Mouse (Mus musculus) kidney, postnatal 36 days (tissue): ENCODE results near the gene Pcca.
A peak's percentile ranks its signal among the peaks of the same experiment; 100 is the strongest.

Experiments
- DNase-seq, 2 experiments: peaks; one replicate each; pipeline ENCODE4 v3.0.0; 2021 to 2022; ENCODE audit warnings: mixed read lengths in 2 of 2

Pcca gene

DNA sequence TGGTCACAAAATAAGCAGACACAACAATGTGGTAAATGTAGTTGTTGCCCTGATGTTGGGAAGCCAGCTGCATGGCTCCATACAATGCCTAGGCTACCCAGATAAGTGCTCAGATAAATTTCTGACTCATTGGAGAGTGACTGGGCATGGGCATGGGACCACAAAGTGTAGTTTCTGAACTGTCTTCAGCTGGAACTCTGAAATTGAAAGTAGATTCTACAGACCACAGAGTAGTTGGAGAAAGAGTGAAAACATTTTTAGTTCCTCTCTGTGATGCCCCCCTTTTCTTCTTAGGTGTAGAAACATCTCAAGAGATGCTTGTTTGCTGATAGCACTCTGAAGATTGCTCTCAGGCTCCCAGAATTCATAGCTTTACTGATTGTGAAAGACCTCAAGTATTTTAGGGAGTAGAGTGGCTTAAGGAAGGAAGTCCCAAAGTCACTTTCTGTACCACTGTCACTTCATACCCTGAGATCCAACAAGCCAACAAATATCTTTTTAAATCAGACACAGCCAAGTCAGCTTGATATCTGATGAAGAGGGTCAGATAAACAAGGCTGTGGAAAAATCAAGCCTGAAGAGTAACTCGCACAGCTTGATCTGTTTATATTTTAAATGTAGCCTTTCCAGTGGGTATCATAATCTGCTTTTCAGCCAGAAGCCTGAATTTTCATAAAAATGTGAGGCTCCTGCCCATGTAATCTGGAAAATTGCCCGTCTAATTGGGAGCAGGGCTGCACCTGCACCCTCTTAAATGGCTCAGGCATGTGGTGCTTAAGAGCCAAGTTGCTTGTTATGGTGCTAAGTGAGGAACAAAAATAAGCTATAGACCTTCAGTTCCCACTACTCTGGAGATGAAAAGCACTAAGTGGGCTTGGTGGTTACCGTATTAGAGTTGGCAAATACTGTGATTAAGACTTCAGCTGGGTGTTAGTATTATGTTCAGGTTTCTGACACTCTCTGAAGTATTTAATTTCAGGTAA, 214.0 kb downstream of the Pcca start:
- DNase-seq = no peak

DNA sequence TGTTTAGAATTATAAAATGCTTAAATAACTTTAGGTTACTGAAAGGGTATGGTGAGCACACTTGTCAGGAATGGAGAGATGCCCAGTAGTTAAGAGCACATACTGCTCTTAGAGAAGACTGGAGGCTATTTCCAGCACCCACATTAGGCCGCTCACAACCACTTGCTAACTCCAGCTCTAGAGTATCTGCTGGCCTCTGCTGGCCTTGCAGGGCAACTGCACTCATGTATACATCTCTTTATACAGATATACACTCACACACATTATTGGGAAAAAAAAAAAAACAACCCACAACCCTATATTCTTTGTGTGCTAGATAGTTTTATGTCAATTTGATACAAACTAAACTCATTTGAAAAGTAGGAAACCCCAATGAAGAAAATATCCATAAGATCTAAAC, 217.4 kb downstream of the Pcca start:
- DNase-seq = no peak

DNA sequence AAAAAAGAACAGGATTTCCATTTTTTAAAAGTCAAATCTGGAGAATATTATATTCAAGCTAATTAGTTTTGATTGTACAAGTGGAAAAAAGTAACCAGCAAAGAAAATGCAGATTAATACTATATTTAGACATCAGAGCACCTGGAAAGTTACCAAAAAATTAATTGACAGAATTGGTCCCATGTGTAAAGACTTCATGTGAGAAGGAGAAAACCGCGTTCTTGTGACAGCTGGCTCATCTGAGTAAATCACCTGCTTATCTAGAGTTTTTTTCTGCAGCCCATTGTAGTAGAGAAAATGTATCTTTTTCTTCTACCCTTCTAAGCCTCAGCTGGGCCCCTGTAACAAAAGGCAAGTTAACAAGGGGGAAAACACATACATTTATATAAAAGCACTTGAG, 219.2 kb downstream of the Pcca start:
- no peak for DNase-seq

DNA sequence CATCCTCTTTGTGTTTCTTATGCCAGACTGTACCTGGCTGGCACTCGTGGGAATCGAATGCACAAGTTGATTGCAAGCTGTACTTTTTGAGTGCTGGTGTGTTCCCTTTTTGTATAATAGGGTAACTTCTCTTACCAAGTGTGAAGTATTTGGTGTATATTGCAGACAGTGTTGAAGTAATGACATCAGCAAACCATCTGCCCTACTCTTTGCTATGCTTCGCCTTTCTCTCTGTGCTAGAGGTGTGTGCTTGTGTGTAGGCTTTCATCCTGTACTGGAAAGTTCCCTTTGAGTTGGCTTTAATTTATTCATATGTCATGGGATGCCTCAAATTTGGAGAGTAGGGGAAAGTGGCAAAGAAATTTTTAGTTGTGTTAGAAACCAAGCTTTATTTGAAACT, 220.2 kb downstream of the Pcca start:
- no peak for DNase-seq

DNA sequence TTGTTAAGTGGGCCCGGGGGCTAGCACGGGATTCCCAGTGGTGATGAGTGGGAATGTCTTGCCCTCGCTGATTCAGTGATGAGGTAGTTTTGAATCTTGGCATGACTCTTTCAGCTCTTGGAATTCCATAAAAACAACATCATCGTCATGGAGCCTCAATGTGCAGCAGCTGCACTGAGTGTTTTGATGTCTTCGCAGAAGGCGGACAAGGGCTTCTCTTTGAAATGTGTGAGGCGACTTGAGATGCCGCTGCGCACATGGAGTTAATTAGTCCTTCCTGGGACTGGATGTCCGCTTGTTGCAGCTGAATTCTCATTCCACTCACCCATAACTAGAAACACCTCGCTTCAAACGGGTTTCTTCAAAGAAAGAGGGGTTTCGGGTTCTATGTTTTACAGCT, 221.4 kb downstream of the Pcca start:
- no peak for DNase-seq

DNA sequence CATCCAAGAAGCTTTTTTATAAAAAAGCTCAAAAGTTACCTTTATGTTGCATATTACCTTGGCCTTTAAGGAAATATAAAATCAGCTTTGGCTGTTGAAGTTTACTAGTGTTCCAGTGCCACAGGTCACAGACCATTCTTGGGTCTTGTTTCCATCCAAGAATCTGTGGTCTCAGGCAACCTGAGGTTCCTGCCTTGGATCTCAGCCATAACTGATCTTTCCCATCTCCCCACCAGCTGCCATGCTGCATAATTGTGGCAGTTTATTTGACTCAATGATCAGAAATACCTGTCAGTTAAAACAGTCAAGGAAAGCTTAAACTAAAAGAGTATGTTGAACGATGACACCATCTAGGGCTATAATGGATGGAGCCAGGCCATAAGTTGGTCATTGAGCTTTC, 222.5 kb downstream of the Pcca start:
- no peak for DNase-seq

DNA sequence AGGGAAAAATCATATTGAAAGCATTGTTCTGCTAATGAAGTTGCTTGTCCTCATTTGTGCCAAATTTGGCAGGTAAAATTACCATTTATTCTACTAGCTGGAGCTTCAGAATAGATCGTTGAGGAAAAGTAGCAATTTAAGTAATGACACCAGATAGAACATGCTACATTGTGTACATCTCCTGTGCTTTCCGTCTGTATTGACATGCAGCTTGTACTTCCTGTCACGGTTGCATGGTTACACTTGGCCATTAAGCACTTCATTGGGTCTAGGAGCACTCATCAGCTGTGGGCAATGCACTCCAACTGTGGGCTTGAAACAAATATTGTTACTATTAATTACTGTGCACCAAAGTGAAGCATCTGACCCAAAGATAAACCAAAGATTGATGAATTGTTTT, 225.8 kb downstream of the Pcca start:
- DNase-seq = no peak

DNA sequence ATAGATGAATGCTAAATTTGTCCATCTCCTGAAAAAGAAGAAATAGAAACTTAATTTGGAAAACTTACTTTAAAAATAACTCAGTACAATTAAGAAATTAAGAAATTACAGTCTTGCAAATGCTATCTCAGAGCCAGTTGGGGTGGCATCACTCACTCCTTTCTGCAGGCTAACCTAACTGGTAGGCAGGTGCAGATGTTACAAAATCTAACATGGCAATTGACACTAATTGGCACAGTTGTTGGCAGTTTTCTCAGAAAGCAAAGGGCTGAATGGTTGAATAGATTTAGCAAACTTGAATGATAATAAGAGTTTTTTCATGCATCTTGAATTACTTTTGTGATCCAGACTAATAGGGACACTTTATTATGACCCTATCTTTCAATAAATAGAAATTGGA, 226.7 kb downstream of the Pcca start:
- DNase-seq = no peak

DNA sequence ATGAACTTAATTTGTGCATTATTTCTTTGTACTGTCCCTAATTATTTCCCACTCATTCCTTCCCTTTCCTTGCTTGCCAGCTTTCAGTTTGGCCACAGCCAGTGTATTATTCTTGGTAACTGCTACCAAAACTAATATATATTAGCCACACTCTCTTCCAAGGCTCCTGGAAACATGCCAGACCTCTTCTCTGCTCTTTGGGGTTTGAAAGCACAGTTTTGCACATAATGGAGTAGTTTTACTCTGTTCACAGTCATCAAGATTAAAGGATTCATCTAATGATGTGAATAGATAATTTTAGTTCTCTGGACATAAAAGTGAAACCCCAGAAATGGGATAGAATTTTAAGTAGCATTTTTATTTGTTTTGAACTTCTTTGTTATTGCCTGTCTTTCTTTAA, 228.5 kb downstream of the Pcca start:
- no peak for DNase-seq

DNA sequence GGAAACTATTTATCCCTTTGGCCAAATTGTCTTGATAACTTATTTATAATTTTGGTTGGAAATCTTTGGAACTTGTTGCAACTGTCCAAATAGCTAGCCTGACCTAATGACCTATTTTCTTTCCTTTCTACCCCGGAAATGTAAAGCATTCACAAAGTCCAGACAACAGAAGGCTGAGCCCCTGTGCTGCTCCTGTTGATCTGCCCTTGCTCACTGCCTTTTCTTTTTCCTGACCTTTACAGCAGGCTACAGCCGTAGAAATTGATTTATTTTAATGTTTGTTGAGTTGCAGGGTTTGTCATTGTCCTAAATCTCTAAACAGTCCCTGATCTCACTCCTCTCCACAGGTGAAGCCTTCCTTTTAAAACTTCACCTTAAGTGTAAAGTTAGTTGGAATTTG, 231.8 kb downstream of the Pcca start:
- DNase-seq = no peak

DNA sequence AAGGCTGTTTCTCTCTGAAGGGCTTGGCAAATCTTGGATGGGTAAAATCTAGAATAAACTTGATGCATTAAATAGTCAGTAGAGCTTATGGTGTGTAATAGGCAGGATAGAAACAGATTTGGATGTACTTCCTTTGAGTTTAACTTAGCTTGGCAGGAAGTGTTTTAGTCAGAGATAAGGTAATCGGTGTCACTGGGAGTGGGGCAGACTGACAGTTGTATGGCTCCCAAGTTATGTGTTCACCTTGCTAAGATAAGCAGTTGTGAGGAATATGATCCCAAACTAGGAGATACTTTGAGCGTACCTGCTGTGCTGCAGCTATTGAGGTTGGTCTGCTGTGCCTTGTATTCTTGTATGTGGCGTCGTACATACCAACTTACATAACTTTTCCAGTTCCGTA, 232.3 kb downstream of the Pcca start:
- DNase-seq = no peak

DNA sequence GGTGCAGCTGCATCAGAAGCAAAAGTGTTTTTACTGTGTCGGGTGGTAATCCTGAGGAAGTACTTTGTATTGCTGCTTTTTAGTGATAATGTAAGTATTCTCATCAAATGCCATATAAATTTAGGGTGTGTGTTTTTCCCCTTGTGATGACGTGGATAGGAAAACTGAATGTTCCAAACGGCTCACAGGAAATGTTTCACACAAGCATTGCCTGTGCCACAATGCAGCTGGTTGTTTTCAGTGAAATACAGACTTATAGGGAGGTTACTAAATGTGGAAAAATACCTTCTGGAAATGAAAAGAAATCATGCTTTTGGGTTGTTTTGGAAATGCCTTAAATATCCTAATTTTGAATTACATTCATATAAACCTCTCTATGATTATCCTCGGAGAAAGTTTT, 250.6 kb downstream of the Pcca start:
- no peak for DNase-seq

DNA sequence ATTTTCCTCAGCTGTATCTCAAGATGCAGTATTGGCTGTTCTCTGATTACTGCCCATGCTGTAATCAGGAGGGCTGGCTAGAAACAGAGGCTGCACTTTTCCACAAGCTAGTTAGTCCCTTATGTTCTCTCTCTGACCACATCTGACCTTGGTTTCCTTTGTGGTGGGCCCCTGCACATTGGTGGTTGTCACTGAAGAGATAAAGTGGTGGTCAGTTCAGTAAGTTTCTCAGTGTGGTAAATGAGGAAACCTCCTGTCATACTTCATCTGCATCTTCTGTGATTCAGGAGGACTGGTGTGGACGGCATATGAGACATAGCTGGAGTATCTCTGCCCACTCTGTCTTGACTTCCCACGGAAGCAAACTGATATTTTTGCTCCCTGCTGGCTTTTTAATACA, 254.1 kb downstream of the Pcca start:
- no peak for DNase-seq

DNA sequence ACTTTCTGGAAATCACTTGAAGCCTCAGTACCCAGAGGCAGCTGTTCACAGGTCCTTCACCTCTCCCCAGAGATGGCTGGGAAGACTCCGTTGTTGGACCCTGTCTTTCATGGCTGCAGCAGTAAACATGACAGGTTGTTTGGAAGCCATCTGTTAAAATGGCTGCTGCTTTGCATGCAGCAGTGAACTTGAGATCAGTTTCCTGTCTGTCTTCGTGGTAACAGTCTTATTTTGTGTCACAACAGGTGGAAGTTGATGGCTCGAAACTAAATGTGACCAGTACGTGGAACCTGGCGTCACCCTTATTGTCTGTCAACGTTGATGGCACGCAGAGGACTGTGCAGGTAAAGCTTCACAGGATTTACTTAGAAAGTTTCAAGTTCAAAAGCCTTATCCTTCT, 256.0 kb downstream of the Pcca start:
- DNase-seq = no peak

DNA sequence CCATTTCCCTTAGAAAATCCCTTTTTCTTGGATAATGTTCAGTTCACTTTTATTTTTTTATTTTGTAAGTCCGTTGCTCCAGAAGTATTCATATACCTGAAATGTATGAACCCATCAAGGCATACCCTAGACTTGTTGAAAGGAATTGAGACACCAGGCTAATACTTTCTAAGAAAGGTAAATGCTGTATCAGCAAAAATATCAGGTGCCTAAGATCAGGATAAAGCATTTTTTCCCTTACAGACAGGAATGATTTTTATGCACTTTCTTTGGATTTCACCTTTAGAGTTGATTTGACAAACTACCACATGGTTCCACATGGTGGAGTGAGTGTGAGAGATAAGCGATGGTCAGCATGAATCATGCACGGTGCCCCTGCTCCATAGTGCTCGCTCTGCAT, 259.2 kb downstream of the Pcca start:
- no peak for DNase-seq

DNA sequence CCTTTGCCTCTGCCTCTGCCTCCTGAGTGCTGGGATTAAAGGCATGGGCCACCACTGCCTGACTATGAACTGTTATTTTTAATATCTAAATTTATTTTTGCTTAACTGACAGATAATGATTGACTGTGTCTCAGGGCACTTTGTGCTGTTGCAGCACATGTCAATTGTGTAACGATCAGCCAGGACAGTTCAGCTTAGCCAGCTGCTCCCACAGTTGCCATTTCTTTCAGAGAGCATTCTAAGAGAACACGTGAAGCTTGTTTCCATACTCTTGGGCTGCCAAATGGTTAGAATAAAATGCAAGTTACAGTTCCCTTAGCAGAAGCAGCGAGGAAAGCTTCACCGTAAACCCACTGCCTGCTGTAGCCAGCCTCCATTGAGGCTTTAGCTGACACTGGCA, 266.2 kb downstream of the Pcca start:
- peak in 1 of 2 experiments; percentile 11 for DNase-seq

DNA sequence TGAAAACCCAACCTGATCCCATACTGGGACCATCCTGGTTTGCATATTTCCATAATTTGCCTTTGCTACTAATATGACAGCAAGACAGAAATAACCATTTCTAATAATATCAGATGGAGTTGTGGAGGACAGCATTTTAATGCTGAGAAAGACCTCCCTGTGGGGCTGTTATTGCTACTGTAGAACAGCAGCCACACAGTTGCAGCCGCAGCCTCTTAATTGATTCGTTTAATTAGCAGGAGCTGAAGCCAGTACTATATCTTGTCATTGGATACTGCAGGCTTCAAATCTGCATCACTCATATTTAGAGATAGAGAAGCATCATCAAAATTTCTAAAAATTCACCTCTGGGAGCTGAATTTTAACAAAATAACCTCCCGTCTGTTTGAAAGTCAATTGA, 286.9 kb downstream of the Pcca start:
- DNase-seq = no peak

DNA sequence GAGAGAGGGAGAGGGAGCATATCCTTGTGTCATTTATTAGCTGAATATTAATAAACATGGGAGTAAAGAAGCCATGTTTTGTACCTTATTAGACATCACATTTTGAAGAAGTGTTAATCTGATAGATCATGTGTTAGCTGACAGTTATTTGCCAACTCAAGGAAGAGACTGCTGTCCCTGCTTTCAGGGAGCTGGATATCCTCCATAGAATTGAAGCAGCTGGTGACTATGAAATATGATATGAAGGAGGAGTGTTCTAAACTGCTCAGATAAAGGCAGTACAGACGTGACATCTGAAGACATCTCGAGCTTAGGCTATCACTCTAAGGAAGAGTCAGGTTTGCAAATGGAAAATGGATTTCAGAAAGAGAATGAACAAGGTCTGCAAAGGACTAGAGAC, 289.7 kb downstream of the Pcca start:
- no peak for DNase-seq

DNA sequence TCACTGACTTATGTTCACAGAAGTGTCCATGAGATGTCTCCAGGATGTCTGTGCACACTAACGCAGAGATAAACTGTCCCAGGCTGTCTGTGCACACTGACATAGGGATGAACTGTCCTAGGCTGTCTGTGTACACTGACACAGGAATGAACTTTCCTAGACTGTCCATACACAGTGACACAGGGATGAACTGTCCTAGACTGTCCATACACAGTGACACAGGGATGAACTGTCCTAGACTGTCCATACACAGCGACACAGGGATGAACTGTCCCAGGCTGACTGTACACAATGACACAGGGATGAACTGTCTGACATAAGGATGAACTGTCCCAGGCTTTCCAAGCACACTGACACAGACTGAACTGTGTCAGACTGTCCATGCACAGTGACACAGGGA, 291.3 kb downstream of the Pcca start:
- no peak for DNase-seq

DNA sequence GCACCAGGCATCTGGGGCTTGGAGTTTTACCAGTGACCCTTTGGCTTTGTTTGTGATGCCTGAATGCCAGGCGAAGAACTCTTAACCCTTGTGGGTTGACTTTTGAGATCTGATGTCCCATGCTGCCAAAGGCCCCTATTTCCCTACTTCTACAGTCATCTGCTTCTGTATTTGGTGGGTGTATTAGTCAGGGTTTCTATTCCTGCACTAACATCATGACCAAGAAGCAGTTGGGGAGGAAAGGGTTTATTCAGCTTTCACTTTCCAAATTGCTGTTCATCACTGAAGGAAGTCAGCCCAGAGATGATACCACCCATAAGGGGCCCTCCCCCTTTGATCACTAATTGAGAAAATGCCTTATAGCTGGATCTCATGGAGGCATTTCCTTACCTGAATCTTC, 296.3 kb downstream of the Pcca start:
- no peak for DNase-seq

DNA sequence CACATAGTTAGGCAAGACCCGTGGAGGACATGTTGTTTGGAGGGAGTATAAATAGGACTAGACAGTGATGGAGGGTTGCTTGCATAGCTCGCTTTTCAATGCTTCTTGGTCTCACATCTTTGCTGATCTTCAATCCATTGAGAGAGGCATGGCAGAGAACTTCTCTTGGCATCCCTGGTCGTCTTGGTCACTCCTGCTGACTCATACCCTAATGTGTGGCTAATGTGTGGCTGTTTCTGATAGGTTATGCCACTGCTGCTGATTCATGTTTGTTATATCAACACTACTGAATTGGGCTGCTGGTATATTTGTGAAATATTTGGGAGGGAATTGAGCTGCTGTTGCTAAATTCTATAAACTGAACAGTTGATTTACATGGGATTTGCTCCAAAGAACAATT, 299.5 kb downstream of the Pcca start:
- no peak for DNase-seq

DNA sequence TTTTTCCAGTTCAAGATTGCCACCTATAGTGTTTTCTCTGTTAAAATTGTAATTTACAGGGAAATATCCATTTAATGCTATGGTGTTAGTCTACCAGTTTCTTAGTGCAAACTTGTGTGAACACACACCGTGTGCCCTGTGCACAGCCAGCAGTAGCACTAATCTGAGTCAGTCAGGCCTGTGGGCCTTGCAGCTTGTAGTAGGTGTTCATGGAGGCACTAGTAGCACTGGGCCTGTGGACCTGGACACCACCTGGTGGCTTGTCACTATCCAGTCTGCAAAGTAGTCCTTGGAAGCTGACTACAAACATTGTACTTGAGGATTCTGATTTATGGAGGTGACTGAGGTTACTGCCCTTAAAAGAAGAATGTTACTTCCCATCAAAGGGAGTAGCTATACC, 300.6 kb downstream of the Pcca start:
- no peak for DNase-seq

DNA sequence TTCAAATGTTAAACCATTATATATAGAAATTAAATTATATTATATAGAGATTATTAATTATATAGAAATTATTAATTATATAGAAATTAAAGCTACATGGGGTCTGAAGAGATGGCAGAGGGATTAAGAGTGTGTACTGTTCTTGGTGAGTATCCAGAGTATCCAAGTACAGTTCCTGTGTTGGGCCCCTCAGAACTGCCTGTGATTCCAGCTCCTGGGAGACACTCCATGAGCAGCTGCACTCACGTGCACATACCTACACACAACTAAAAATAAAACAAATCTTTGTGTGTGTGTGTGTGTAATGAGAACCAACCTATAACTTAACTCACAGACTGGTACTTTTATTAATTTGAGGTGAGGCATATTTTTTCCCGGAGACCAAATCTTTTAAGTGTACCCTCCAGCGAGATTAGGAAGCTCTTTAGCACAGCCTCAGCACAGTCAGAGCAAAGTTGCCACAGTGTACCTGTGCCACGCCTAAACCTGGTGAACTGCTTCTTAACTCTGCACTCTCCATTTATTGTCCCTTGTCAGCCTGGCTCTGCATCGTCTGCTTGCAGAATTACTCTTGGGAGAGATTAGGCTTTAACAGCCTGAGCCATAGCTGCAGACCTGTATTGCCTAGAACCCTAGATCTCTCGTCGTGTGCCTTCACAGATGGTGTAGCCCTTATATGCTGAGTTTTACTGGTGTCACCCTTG, 301.5 kb downstream of the Pcca start:
- DNase-seq = no peak

DNA sequence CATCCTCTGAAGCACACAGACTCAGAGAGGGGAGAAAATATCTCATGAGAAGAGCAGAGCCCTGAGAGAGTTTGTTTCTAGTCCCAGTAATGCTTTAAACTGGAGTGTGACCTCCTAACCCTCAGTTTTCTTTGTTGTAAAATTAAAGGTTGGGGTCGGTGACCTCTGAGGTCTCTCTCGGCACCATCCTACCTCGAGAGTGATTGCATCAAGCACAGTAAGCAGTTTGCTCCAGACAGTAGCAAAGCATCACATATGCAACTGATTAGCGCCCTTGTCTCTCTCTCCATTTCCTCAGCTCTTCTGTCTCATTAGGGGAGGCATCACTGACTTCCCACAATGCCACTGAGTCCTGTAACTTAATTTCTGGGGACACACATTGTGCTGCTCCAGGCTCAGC, 302.1 kb downstream of the Pcca start:
- DNase-seq = no peak
